7 mouse cellular contexts compared by ENCODE assay signal in the genomic region with DNA sequence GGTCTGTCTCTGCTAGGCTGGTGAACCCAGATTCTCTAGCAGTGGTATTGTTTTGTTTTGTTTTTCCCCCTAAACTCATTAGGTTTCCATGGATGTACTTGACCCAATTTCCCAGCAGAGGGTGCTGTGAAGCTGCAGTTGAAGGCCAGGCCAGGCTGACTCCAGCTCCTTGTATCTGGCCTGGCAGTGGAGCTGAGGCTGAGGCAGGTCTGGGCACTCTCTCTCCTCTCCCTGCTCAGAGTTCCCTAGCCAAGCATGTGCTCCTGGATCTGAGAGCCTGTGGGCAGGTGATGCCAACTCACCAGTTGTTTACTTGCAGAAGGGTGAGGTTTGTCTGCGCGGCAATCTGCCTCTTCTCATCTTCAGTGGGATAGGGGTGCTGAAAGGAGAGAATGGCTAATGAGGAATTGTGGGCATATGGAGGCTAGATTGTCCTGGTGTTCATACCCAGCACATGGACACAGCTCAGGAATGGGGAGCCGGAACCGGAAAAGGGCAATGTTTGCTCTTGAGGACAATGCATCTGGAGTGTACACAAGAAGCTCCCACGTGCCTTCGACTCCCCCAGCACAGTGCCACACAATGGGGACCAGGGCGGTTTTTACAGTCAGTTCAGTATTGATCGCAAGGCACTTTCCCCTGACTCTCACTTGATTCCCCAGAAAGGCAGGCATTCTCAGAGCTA.
A peak's percentile ranks its signal among the peaks of the same experiment; 100 is the strongest.
DNase-seq lines count a peak whose midpoint lies in the region; ATAC-seq and TF ChIP-seq lines count a peak whose summit lies in the region.

No protein-coding gene starts in this region.

- POLR2A ChIA-PET in Patski (lab: Charles Lee), result no interaction called here

- 74% methylated on average over 8 of the region's 8 CpGs for WGBS in forebrain, postnatal 0 days
- 80% methylated on average over 8 of the region's 8 CpGs for WGBS in hindbrain, embryonic 16.5 days
- 80% methylated on average over 8 of the region's 8 CpGs for WGBS in midbrain, embryonic 13.5 days
- WGBS in stomach, postnatal 0 days, result 60% methylated on average over 8 of the region's 8 CpGs

- H3K36me3 ChIP-seq in forebrain, postnatal 0 days (ENCODE audit: insufficient read depth), result peaks cover 21% of the 10 kb centered on the region
- H3K36me3 ChIP-seq in hindbrain, embryonic 16.5 days (ENCODE audit: control insufficient read depth, insufficient read depth, low read length), result 0 out of 2 replicates have a peak, but pooled peaks cover 4% of the 10 kb centered on the region
- H3K36me3 ChIP-seq in midbrain, embryonic 13.5 days, result peaks cover 27% of the 10 kb centered on the region
- H3K36me3 ChIP-seq in stomach, postnatal 0 days (ENCODE audit: control insufficient read depth, insufficient read depth, low read length), result no peaks in the 10 kb centered on the region

- peaks cover 17% of the 10 kb centered on the region for H3K27me3 ChIP-seq in Patski
- H3K27me3 ChIP-seq in forebrain, postnatal 0 days (ENCODE audit: insufficient read depth, low read length), result no peaks in the 10 kb centered on the region
- H3K27me3 ChIP-seq in hindbrain, embryonic 16.5 days (replicated peaks; ENCODE audit: control insufficient read depth, insufficient read depth, low read length), result no peaks in the 10 kb centered on the region
- H3K27me3 ChIP-seq in midbrain, embryonic 13.5 days, result no peaks in the 10 kb centered on the region
- H3K27me3 ChIP-seq in stomach, postnatal 0 days (ENCODE audit: control insufficient read depth, insufficient read depth, low read length), result no peaks in the 10 kb centered on the region

- no peak overlapping the region for H3K4me2 ChIP-seq in forebrain, postnatal 0 days (ENCODE audit: low read depth)
- no peak overlapping the region for H3K4me2 ChIP-seq in hindbrain, embryonic 16.5 days (ENCODE audit: low read length)
- H3K4me2 ChIP-seq in midbrain, embryonic 13.5 days (replicated peaks), result no peak overlapping the region
- no peak overlapping the region for H3K4me2 ChIP-seq in stomach, postnatal 0 days (replicated peaks; ENCODE audit: low read depth)

- peak; percentile 60 for TF ChIP-seq CTCF in Patski (IDR thresholded peaks at IDR 0.05)
- TF ChIP-seq CTCF in forebrain, postnatal 0 days (IDR thresholded peaks at IDR 0.05; ENCODE audit: low read depth), result peak; percentile 89
- peak; percentile 84 for TF ChIP-seq CTCF in stomach, postnatal 0 days (IDR thresholded peaks at IDR 0.05; ENCODE audit: low read depth)

- in situ Hi-C loops in Patski (cut with MboI; ENCODE audit: low pct_unique_long_range_greater_than_20kb), result no loop called here

- no peak overlapping the region for H3K4me3 ChIP-seq in forebrain, postnatal 0 days (ENCODE audit: low read depth, low read length)
- H3K4me3 ChIP-seq in hindbrain, embryonic 16.5 days (ENCODE audit: low read length), result no peak overlapping the region
- no peak overlapping the region for H3K4me3 ChIP-seq in midbrain, embryonic 13.5 days (replicated peaks)
- H3K4me3 ChIP-seq in stomach, postnatal 0 days (ENCODE audit: low read depth, low read length), result no peak overlapping the region

- DNase-seq in Patski (ENCODE audit: low read depth, low spot score), result no peak
- peak; percentile 81 for DNase-seq in cerebellum, adult 11-12 months
- DNase-seq in forebrain, postnatal 0 days, result peak; percentile 86
- peak; percentile 51 to 73 for DNase-seq in left cerebral cortex, adult 8-10 months (ENCODE audit: low spot score in 2 of 2)
- peak; percentile 51 for DNase-seq in stomach, postnatal 0 days (ENCODE audit: low spot score)

- no peak overlapping the region for H3K27ac ChIP-seq in forebrain, postnatal 0 days (ENCODE audit: low read depth, low read length)
- H3K27ac ChIP-seq in hindbrain, embryonic 16.5 days (ENCODE audit: low read depth, low read length), result no peak overlapping the region
- H3K27ac ChIP-seq in midbrain, embryonic 13.5 days, result 0 out of 2 replicates have a peak overlapping the region, but pooled peaks have one; percentile 35
- no peak overlapping the region for H3K27ac ChIP-seq in stomach, postnatal 0 days (replicated peaks)

- TF ChIP-seq EP300 in stomach, postnatal 0 days (optimal IDR thresholded peaks at IDR 0.05), result no peak

- ATAC-seq in Patski, result peak; percentile 55
- ATAC-seq in forebrain, postnatal 0 days, result peak; percentile 91
- peak; percentile 87 for ATAC-seq in hindbrain, embryonic 16.5 days
- peak; percentile 87 for ATAC-seq in midbrain, embryonic 13.5 days
- 0 out of 2 replicates have a peak, but pooled peaks have one; percentile 45 for ATAC-seq in stomach, postnatal 0 days (ENCODE audit: low FRiP score, low TSS enrichment)

- CTCF ChIA-PET in Patski (lab: Charles Lee), result interaction anchor here (1.0 to 1.3 kb wide), 2 partner anchors 12 to 20 kb away, joined by 3 read pairs; no protein-coding TSS in a partner anchor

- H3K9me3 ChIP-seq in forebrain, postnatal 0 days (ENCODE audit: low read length), result no peaks in the 10 kb centered on the region
- no peaks in the 10 kb centered on the region for H3K9me3 ChIP-seq in hindbrain, embryonic 16.5 days (ENCODE audit: control insufficient read depth, low read length)
- H3K9me3 ChIP-seq in midbrain, embryonic 13.5 days, result no peaks in the 10 kb centered on the region
- H3K9me3 ChIP-seq in stomach, postnatal 0 days (ENCODE audit: control insufficient read depth, low read length), result no peaks in the 10 kb centered on the region

- H3K4me1 ChIP-seq in forebrain, postnatal 0 days (ENCODE audit: insufficient read depth), result no peaks in the 10 kb centered on the region
- no peaks in the 10 kb centered on the region for H3K4me1 ChIP-seq in hindbrain, embryonic 16.5 days (ENCODE audit: control insufficient read depth, insufficient read depth, low read depth, low read length)
- no peaks in the 10 kb centered on the region for H3K4me1 ChIP-seq in midbrain, embryonic 13.5 days (replicated peaks)
- no peaks in the 10 kb centered on the region for H3K4me1 ChIP-seq in stomach, postnatal 0 days (replicated peaks; ENCODE audit: control insufficient read depth, insufficient read depth)

- no peak overlapping the region for H3K9ac ChIP-seq in forebrain, postnatal 0 days
- H3K9ac ChIP-seq in hindbrain, embryonic 16.5 days (ENCODE audit: low read depth, low read length), result no peak overlapping the region
- no peak overlapping the region for H3K9ac ChIP-seq in midbrain, embryonic 13.5 days (replicated peaks)
- H3K9ac ChIP-seq in stomach, postnatal 0 days (ENCODE audit: low read length), result no peak overlapping the region
